Mouse (Mus musculus) C2C12 (cell line): Measurements from ENCODE around the gene Nrg3.

Experiments used
- CTCF ChIP-seq: IDR thresholded peaks from one replicate; pipeline ENCODE4 v1.5.1; 2011; ENCODE audit not compliant: control insufficient read depth, insufficient read depth, insufficient read length
- MAX ChIP-seq: IDR thresholded peaks from one replicate; pipeline ENCODE4 v1.6.1; 2011; ENCODE audit warnings: mild to moderate bottlenecking, control low read depth

GRCm38 (mm10) chr14:39317424-39318110 lies 155.3 kb downstream of the Nrg3 start:
- TF ChIP-seq MAX (no peak), CTCF (no peak)
